Mouse (Mus musculus) layer of hippocampus, adult 9-10 months (tissue): ENCODE data around the gene Supt3.

ENCODE experiments used
- DNase-seq: peaks from one replicate; pipeline ENCODE4 v3.0.0; 2022; ENCODE audit warnings: low spot score

Gene Supt3

GRCm38 (mm10) chr17:44782366-44782765 lies 5.4 kb downstream of the Supt3 start:
- no peak for DNase-seq

GRCm38 (mm10) chr17:44783143-44783542 lies 6.2 kb downstream of the Supt3 start:
- DNase-seq = no peak

- DNase-seq = no peak
These were observed 12.2 kb downstream of the Supt3 start for GRCm38 (mm10) chr17:44788982-44789747.

- DNase-seq = no peak
These were observed 15.4 kb downstream of the Supt3 start for GRCm38 (mm10) chr17:44792218-44792917.

- no peak for DNase-seq
These were observed 20.4 kb downstream of the Supt3 start for GRCm38 (mm10) chr17:44797331-44797730.

- DNase-seq = no peak
These were observed 30.1 kb downstream of the Supt3 start for GRCm38 (mm10) chr17:44807031-44807430.

GRCm38 (mm10) chr17:44814508-44815175 lies 37.7 kb downstream of the Supt3 start, which contains the start of gene Runx2:
TSS of gene Runx2 (minus strand) at chr17:44814797.
- no peak for DNase-seq

GRCm38 (mm10) chr17:44818825-44819224 lies 41.9 kb downstream of the Supt3 start:
- no peak for DNase-seq

- no peak for DNase-seq
These were observed 42.9 kb downstream of the Supt3 start for GRCm38 (mm10) chr17:44819816-44820215.

GRCm38 (mm10) chr17:44821940-44822339 lies 45.0 kb downstream of the Supt3 start:
- DNase-seq = no peak

GRCm38 (mm10) chr17:44827124-44827523 lies 50.2 kb downstream of the Supt3 start:
- no peak for DNase-seq

- DNase-seq = no peak
These were observed 51.0 kb downstream of the Supt3 start for GRCm38 (mm10) chr17:44827964-44828363.

GRCm38 (mm10) chr17:44829587-44829986 lies 52.6 kb downstream of the Supt3 start:
- no peak for DNase-seq

- no peak for DNase-seq
These were observed 54.2 kb downstream of the Supt3 start for GRCm38 (mm10) chr17:44831201-44831600.

- DNase-seq = no peak
These were observed 65.2 kb downstream of the Supt3 start for GRCm38 (mm10) chr17:44842184-44842583.

- DNase-seq = no peak
These were observed 86.2 kb downstream of the Supt3 start for GRCm38 (mm10) chr17:44863165-44863564.

- no peak for DNase-seq
These were observed 116.6 kb downstream of the Supt3 start for GRCm38 (mm10) chr17:44893592-44893991.

- DNase-seq = no peak
These were observed 166.7 kb downstream of the Supt3 start for GRCm38 (mm10) chr17:44943536-44944090.

- DNase-seq = no peak
These were observed 168.4 kb downstream of the Supt3 start for GRCm38 (mm10) chr17:44945333-44945732.

- no peak for DNase-seq
These were observed 171.4 kb downstream of the Supt3 start for GRCm38 (mm10) chr17:44948321-44948720.

GRCm38 (mm10) chr17:44956671-44957070 lies 179.7 kb downstream of the Supt3 start:
- no peak for DNase-seq

GRCm38 (mm10) chr17:44963051-44963798 lies 186.3 kb downstream of the Supt3 start:
- no peak for DNase-seq
